Mouse (Mus musculus) left cerebral cortex, postnatal 10 days (tissue): ENCODE measurements at regions not wholly inside any gene's neighbourhood (a gene's known extent, or its start where the extent isn't known, plus 50 kb on each side); places are given as distances from the start of the nearest gene placed in this dataset.

Experiments used
- DNase-seq, 2 experiments: peaks; one replicate each; pipeline ENCODE4 v3.0.0; 2021 to 2022; ENCODE audit warnings: low spot score in 2 of 2, mixed read lengths in 1 of 2; ENCODE audit errors: extremely low spot score in 1 of 2
- intact Hi-C: fragments of 180-260 bp; cut with DNase I; formaldehyde crosslinking; loops from one replicate; pipeline ENCODE4 v1.15.1; 2025

DNA sequence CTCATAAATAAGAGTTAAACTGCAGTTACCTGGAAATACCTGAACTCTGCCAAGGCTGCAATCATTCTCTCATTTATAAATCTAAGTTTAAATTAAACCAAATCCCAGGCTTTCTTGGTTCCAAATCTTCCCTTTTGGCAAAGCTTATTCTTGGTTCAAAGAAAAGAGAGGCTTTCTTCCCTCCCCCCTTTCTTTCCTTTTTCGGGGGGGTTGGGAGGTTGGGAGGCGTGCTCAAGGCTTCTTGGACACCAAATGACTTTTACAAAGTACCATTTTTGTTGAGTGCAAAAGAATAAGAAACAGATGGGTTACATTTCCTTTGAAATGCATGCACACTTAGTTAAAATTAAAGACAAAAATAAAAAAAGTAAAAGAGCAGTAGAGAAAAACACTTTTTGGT is 105.4 kb upstream of the Mroh9 start:
- DNase-seq = no peak
- intact Hi-C loops = no loop called here

DNA sequence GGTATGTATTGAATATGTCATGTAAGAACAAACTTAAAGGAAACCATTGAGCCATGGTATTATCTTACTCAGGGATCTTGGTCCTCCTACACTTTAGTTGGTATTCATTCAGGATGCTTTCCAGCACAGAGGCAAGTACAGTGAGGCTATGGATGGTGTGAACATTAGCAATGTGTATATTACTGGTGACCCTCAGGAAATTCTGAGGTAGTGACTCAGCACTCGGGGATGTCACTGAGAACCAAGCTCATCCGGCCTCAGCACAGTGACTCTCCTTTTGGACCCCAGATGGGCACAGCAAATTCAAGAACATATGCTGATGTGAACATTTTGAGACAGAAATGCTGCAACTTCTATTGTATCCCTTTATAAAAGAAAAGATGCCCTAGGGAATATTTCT is 96.4 kb upstream of the Mroh9 start:
- no peak for DNase-seq
- intact Hi-C loops = no loop called here

DNA sequence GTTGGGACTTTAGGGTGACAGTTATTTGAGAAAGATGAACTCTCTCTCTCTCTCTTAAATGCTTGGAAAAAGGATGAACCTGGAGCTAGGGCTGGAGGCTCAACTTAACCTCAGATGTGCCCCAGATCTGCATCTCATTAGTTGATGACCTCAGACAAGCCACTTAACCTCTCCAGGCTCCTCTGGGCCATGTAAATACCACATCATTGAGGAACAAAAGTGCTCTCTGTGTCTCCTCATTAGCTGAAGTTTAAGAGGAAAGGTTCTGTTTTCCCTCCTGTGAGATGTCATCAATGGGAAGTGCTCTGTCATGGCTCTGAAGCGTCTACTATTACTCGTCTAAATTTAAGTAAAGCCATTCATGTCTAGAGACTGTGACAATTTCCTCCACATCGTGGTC is 91.5 kb upstream of the Mroh9 start:
- no peak for DNase-seq
- intact Hi-C loops = no loop called here

DNA sequence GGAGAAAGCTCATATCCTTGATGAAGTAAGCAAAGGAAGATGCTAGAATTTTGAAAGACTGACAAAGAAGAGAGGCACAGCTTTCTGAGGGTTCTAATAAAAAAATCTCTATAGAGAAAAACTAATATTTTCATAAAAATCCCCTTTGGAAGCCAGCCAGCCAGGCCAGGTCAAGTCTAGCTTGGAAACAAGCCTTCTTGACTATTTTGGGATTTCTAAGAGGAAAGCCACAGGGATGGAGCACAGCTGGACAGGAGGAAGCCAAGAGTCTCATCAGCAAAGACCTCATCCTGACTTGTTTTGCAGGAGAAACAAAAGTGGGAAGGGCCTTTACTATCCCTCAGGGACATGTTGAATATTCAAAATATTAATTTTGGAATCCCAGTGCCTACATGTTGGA is 81.6 kb upstream of the Mroh9 start:
- intact Hi-C loops = no loop called here
- peak in 1 of 2 experiments; percentile 49 for DNase-seq

DNA sequence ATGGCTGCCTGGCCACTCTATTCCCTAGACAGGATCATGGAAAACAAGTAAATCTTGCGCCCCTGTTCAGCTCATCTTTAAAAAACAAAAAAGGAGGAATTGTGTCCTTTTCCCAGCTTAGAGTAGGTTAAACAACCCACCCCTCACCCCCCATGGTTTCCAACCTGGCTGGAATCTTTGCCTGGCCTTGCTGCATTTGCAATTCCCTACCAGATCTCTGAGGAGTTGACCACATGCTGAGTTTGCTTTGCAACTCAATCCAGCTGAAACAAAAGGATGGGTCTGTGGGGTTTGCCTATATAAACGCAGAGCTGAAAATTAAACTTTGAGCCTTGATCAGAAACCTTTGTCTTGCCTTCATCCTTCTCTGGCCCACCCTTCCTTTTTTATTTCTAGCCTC is 78.2 kb upstream of the Mroh9 start:
- DNase-seq = no peak
- intact Hi-C loops = no loop called here

DNA sequence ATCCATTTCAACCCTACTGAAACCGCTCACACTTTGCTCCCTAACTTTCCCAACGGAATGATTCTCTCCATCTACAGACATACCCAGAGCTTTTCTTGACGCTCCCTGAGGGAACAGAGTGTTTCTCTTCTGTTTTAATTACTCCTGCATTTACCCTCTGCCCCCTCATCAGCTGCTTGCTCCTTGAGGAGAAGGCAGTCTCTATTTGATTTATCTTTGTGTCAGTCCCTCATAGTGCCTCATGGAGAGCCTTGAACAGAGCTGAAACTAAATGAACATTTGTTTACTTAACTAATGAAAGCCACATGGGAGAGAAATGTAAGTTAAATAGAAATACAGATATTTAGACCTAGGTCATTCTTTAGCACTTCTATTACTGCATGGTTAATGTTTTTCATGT is 74.4 kb upstream of the Mroh9 start:
- intact Hi-C loops = loop anchor here (10.0 kb wide), 1 partner anchor 665 kb away; no protein-coding TSS in a partner anchor
- DNase-seq = no peak

DNA sequence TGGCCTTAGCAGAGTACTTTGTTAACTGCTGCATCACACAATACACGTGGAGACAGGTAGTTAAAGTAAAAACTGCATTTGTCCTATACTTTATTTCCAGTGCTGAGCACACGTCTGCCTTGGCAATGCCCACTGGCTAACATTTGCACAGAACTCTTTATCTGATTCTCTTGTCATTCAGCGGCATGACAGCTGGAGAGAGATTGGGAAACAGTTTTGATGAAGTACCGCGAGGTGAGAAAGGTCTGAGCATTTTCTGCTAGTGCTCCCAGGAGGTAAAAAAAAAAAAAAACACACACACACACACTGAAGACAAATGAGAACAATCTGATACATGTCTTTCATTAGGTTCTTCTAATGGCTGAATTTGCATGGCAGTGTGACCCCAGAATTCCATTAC is 73.0 kb upstream of the Mroh9 start:
- intact Hi-C loops = loop anchor here (10.0 kb wide), 1 partner anchor 666 kb away; no protein-coding TSS in a partner anchor

DNA sequence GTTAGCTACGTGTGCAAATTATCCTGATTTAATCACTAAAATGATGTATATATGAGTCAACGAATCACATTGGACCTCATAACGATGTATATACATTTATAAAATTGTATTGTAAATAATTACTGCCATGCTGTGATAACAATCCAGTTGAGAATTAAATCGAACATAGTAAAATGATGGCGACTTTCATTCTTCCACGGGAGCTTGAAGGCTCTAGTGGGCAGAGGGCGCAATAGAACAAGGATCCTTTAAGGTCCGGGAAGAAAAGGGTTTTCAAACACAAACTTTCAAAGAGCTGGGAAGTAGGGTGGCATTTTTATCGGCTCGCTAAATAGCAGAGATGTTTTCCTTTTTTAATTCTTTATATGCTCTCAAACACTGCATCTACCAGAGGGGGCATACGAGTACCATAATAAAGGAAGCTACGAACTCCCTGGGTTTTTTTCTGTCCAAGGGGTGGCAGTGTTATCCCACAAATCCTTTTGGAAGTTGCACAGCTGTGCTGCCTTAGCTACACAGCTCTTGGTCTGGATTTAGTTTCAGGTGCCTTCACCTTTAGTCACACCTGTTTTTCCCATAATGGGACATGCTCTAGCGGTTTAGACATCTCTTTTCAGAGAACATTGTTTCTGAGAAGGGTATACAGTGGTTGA is 64.9 kb upstream of the Mroh9 start:
- intact Hi-C loops = loop anchor here (5.0 to 10.0 kb wide), 3 partner anchors 162 to 762 kb away; partner anchors contain the start of gene Prrx1
- DNase-seq = peak; percentile 63 to 72

More for the DNA sequence above, 73.0 kb upstream of the Mroh9 start:
- no peak for DNase-seq

DNA sequence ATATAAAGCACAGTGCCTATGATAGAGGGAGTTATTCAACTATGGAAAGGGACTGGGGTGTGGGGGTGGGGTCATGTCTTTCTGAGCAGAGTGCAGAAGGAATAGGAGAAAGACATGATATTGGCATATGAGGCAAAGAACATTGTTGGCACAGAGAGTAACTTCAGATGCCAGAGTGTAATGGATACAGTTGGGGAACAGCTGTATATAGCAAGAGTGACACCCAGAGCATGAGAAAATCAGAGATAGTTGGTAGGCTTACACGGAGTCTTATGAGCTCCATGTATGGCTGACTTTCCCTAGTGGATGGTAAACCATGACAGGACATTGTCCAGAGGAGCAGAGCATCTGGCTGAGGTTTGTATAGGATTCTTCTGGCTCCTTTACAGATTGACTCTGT is 61.2 kb upstream of the Mroh9 start:
- no peak for DNase-seq
- intact Hi-C loops = no loop called here

DNA sequence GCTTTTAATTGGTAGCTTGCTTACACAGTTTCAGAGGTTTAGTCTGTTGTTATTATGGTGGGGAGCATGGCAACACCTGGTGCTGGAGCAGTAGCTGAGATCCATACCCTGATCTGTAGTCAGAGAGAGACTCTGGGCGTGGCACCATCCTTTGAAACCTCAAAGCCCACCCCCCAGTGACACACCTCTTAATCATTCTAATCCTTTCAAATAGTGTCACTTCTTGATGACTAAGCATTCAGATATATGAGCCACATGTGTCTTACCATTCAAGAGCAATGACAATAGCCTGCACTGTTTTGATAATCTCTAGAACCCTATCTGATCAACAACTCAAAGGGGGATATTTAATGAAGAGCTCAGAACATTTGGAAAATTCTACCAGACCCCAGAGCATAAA is 57.6 kb upstream of the Mroh9 start:
- no peak for DNase-seq
- intact Hi-C loops = no loop called here

DNA sequence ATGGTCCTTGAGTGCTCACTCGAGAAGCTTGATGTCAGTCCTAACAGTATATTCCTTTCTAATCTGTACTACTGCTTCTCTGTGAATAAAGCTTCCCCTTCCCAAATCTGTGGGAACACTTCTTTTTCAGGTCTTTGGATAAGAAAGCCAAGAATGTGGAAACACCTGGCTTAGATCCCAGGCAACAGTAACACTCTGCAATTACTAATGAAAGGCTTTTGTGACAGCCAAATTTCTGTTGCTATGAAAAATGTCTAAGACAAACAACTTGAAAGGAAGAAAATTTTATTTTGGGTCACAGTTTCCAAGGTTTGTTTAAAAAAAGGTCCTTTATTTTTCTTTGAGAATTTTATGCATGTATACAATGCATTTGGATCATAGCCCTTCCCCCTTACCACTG is 56.0 kb upstream of the Mroh9 start:
- DNase-seq = peak in 1 of 2 experiments; percentile 32
- intact Hi-C loops = no loop called here

DNA sequence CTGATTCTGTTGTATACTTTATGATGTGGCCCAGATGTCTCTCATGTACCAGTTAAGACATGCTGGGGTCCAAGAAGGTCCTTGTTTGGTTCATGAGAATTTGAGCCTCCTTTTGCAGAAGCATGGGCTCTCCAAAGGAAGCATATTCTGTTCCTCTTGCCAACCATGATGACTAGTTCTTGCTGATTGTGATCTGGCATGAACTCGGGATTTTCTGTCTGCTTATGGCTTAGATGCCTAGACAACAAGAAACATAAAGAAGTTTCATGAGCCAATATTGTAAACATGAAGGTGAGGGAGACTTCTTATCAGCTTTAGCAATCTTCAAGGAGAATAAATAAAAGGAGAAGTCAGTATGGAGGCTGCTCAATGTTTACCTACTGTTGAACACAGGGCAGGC is 52.7 kb upstream of the Mroh9 start:
- intact Hi-C loops = no loop called here
- DNase-seq = no peak
